Mouse (Mus musculus) large intestine, adult 2 months (tissue): ENCODE data around the gene Zfp365. TPM values are rescaled to one million over a fixed set of nuclear protein-coding genes. Genes with fewer than 3 reads are reported as not detected.

Source experiments
- DNase-seq: peaks from one replicate; pipeline ENCODE4 v3.0.0-alpha.2; 2012; ENCODE audit warnings: low read depth, low spot score
- WGBS: fragments of 180-500 bp; shearing (Covaris S2); methylation state at CpG from one replicate; pipeline ENCODE4 v1.1.7; 2018; 5-methylcytosine and 5-hydroxymethylcytosine counted together
- polyA plus RNA-seq: library from polyadenylated mRNA; depleted of rRNA; stranded (reverse); fragments of >200 nt; gene quantifications from 2 replicates; pipeline ENCODE4 v1.2.3, GENCODE M21; 2012; rRNA removed

The Zfp365 gene
- polyA plus RNA-seq, 1 experiment = 0.15 TPM

- no peak for DNase-seq
Measured at GRCm38 (mm10) chr10:67855760-67856159, 56.7 kb downstream of the Zfp365 start.

GRCm38 (mm10) chr10:67852411-67852810 lies 60.1 kb downstream of the Zfp365 start:
- WGBS = 59% methylated on average over 6 of the region's 6 CpGs
- DNase-seq = no peak

More at GRCm38 (mm10) chr10:67855760-67856159, 56.7 kb downstream of the Zfp365 start:
- 49% methylated on average over 5 of the region's 5 CpGs for WGBS

GRCm38 (mm10) chr10:67851079-67851478 lies 61.4 kb downstream of the Zfp365 start:
- WGBS = 54% methylated on average over 6 of the region's 6 CpGs
- DNase-seq = no peak

GRCm38 (mm10) chr10:67846016-67846650 lies 66.3 kb downstream of the Zfp365 start:
- peak; percentile 44 for DNase-seq
- WGBS = 43% methylated on average over 14 of the region's 14 CpGs

- no peak for DNase-seq
- 79% methylated on average over 10 of the region's 10 CpGs for WGBS
Measured at GRCm38 (mm10) chr10:67841596-67841995, 70.9 kb downstream of the Zfp365 start.

GRCm38 (mm10) chr10:67840735-67841134 lies 71.7 kb downstream of the Zfp365 start:
- WGBS = 87% methylated on average over 4 of the region's 4 CpGs
- no peak for DNase-seq

GRCm38 (mm10) chr10:67839156-67839555 lies 73.3 kb downstream of the Zfp365 start:
- WGBS = 73% methylated on average over 3 of the region's 3 CpGs
- DNase-seq = no peak

- no peak for DNase-seq
- 78% methylated on average over 17 of the region's 17 CpGs for WGBS
Measured at GRCm38 (mm10) chr10:67836426-67836825, 76.0 kb downstream of the Zfp365 start.

Other genes starting within 250 kb of the Zfp365 start
- 0.05 TPM in 1 of 2 replicates, not detected in the other for gene Rtkn2, start 66.9 kb upstream of the Zfp365 start, polyA plus RNA-seq